Mouse (Mus musculus): ENCODE measurements around the gene Sstr1.

Sstr1 gene

DNA sequence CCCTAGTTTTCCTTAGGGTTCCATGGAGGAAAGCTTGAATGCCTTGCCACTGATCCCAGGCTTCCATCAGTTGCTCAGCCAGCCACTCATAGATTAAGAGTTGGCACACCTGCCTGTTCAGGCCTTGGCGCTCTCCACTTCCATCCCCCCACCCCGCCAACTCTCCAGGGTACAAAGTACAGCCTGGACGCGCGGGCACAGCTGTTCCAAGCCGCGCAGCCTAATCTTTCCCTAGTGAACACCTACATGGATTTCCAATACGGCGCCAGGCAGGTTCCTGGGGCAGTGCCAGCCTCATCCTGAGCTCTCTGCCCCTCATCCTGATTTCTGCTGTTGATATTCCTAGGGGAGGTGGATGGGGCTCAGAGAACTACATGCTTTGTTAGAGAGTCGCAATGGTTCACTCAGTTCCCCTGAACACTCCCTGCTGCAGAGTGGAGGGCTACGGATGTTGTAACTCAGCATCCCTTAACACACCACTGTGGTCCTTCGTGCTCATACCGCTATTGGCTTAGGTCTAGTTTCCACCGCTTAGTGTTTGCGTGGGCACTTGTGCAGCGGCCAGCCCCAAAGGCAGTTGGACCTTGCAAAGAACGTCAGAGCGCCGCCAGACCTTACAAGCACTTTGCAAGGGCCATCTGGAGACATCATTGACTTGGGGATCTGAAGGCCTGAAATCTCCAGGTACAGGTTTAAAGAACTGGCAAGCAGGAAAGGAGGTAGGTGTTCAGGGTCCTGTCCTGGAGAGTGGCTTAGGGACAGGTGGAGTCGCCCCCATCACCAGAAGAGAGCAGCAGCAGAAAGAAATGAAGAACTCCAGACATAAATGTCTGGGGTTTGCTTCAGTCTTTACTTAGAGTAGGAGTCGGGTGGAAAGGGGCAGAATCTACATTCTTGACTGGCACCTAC lies at the start of gene Sstr1:
Gene Sstr1 (plus strand): TSS at position 610 of the 909 bp plus-strand sequence.
- DNase-seq: no peak

DNA sequence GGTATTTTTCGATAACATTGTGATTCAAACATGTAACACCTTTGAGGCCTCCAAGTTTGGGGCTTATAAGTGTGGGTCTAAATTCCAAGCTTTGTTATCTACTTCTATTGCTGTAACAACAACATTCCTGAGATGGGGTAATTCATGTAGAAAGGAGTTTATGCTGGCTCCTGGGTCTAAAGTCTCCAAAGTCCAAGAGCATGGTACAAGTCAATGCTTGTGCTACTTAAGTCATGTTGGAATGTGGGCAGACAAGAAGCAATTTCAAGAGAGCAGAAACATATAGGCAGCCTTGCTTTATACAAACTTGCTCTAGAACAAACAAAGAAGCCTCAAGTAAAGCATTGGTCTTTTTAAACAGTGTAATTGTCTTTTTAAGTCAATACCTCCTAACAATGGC lies 12.8 kb upstream of the Sstr1 start:
- no peak for DNase-seq

DNA sequence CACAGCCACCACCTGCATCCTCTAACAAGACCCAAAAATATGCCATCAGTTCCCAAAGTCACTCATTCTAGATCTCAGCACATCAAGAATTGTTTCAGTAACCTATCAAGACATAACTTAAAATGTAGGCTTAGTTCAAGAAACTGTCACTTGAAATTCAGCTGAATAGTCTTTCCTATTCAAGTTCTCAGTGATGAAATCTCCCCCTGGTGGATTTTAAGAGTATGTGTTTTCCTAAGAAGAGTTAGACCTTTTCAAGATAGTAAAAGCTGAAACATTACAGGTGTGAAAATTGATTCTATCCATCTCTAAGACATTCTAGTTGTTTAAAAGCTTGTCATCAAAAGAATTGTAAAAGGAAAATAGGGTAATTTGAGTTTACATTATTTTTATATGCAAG lies 10.4 kb upstream of the Sstr1 start:
- DNase-seq: peak; percentile 11

DNA sequence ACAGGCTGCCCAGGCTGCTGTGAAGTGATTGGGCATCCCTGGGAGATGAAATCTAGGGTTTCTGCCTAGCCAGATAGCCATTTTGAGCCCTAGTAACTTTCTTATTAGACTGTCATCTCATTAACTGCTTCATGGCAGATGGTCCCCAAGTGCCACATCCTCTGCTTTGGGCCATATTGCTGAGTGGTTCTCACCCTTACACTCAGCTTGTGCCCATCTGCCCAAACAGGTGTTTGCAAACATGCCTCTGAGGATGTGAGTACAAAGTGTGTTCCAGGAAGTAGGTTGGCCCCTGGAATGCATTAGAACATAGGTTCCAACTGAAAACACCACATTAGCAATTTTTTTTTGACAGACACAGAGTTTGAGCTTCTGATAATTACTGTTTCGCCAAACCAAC lies 3.6 kb upstream of the Sstr1 start:
- DNase-seq: no peak

DNA sequence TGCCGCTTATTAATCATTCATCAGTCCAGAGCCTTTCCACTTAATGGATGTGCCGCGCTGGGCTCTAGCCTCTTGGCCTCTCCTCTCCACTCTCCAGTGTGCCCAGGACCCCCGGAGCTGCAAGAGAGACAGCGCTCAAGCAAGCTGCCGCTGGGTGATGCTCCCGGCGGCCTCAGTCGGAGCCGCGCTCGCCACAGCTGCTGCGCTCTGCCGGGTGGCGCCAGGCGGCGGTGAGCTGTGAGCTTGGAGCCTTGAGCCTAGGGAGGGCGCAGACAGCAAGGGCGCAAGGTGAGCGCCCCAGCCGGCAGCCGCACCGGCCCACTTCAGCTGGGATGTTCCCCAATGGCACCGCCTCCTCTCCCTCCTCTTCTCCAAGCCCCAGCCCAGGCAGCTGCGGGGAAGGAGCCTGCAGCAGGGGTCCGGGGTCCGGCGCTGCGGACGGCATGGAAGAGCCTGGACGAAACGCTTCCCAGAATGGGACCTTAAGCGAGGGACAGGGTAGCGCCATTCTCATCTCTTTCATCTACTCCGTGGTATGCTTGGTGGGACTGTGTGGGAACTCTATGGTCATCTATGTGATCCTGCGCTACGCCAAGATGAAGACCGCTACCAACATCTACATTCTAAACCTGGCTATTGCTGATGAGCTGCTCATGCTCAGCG lies 820 bp downstream of the Sstr1 start:
- DNase-seq: peak; percentile 72

DNA sequence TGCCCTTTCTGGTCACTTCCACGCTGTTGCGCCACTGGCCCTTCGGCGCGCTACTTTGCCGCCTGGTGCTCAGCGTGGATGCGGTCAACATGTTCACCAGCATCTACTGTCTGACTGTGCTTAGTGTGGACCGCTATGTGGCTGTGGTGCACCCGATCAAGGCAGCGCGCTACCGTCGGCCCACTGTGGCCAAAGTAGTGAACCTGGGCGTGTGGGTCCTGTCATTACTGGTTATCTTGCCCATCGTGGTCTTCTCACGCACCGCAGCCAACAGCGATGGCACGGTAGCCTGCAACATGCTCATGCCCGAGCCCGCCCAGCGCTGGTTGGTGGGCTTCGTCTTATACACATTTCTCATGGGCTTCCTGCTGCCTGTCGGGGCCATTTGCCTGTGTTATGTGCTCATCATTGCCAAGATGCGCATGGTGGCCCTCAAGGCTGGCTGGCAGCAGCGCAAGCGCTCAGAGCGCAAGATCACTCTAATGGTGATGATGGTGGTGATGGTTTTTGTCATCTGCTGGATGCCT lies 1.4 kb downstream of the Sstr1 start:
- peak; percentile 25 for DNase-seq

DNA sequence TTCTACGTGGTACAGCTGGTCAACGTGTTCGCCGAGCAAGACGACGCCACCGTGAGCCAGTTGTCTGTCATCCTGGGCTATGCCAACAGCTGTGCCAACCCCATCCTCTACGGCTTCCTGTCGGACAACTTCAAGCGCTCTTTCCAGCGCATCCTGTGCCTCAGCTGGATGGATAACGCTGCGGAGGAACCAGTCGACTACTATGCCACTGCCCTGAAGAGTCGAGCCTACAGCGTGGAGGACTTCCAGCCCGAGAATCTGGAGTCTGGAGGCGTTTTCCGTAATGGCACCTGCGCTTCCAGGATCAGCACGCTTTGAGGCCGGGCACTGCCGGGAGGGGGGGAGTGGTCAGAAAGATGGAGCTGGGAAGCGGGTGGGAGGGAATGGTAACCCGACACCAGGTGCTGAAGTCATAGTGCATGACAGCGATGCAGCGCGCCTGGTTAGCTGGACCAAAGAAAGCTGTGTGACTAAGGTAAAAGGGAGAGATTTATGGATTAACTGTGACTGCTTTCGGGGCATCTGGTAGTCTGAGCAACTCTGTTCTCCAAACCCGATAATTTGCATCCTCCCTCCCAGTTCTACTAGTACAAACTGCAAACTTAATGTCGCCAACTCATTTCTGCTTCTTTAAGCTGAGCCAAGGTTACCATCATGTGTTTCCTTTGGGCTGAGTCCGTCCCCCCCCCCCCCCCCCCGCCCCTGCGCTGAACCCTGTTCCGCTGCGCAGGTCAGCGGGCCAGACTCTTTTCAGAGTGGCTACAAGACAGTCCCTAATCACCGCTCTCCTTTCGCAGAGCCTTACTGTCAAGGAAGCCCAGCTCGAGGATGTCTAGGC lies 2.1 kb downstream of the Sstr1 start:
- peak; percentile 76 for DNase-seq

DNA sequence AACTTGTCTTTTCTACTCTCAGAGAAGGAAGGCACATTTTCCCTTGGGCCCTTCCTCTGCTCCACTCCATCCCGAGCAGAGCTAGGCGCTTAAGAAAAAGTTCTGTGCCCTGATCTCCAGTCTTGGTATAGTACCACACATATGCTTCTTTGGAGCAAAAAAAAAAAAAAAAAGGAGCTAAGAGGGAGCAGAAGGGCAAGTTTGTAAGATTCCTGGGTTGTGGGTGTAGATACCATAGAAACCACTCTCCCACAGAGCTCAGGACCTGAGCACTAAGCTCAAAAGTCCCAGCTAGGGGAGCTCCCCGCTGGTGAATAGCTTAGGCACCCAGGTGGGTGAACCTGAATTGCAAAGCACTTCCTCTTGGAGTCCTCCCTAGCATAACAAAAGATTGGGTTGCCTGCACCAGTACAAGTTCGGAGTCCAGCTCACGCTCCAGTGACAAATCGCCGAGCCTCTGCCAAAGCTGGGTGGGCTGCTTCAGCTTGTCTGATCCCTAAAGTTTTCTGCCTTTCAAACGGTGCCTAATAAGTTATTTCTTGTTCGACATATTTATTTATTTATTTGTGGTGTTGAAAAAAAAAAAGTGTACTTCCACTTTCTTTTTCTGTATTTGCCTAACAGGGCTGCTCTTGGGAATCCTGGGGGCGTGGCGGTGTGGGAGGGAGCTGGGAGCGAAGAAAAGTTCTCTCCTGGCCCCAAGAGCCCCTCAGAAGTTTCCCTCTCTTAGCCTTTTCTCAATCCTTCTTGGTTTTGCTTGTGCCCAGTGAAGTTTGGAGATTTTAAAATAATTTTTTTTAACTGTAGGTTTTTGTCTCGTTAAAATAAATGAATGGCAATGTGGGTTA lies 2.9 kb downstream of the Sstr1 start:
- DNase-seq: peak; percentile 28

DNA sequence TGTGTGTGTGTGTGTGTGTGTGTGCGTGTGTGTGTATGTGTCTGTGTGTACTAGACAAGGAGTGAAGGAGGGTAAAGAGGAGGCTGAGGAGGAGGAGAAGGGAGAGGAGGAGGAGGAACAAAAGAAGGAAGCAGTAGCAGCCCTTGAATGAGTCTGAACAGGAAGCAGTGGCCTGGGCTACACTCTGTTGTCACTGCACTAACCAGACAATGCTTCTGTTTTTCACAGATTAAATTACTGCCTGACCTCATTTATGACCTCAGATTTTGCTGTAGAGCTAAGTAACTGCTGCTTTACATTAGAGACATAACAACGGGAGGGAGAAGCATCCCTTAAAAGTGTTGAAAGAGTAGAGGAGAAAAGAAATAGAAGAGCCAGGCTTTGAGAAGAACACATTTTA lies 4.6 kb downstream of the Sstr1 start:
- DNase-seq: peak; percentile 22

DNA sequence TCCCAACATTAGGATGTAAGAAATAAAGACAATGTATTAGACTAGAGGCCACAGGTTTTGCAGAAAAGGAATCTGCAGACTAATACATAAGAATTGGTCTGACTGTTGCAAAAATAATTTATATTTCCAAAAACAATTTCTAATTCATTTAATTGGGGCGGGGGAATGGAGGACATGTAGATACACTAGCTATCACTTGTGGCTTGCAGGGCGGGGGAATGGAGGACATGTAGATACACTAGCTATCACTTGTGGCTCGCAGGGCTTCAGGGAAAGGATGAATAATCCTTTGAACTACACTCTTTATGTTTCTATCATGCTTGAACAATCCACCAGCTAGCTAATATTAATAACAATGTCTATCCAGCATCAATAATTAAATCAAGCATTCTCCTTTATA lies 7.5 kb downstream of the Sstr1 start:
- DNase-seq: no peak

DNA sequence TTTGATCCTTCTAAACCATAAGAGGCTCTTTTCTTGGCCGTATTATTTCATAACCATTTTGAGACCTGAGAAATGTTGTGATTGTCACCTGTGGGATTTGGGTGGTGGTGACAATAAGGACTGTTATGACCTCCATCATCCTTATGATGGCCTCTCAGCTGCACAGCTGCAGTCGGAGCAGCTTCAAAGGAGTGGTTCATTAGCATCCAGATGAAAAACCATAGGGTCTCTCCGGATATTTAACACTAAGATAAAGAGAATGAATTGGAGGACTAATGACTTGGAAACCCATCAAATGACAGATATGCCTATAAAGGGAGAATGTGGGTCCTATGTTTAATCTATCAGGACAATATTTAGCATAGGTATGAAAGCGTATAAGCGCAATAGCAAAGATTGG lies 14.1 kb downstream of the Sstr1 start:
- no peak for DNase-seq

DNA sequence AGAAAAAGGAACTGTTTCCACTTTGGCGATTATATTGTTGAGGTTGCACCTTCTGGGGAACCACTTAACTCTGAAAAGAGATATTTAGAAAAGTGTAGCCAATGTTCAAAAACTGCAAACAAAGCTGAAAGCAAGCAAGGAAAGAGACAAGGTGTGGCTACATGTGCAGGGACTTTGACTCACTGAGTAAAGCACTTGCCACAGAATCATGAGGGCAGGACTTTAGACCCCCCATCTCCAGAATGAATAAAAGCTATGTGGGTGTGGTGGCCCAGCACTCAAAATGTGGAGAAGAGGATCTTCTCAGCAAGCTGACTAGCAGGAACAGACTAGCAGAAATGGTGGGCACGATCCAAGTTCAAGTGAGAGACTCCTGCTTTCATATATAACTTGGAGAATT lies 20.9 kb downstream of the Sstr1 start:
- DNase-seq: no peak

DNA sequence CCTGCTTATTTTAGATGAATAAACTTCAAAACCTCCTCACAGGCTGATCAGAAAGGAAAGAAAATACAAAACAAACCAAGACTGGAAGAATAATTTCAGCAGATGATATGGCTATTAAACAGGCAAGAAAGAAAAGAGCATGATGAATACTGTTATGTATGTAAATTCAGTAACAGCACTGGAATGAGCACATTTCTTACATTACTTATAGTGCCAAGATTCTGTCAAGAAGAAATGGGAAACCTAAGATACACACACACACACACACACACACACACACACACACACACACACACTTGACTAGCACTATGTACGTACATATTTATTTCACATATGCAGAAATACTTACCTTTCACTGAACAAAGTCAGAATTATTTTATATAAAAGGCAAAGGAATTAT lies 40.3 kb downstream of the Sstr1 start:
- DNase-seq: no peak
